Mouse (Mus musculus) heart, adult 8-10 months (tissue): ENCODE results near the gene Fbxo47. TPM values are rescaled to one million over a fixed set of nuclear protein-coding genes. Genes with fewer than 3 reads are reported as not detected.
"Not testable (repeated sequence)": the region's sequence is repeated elsewhere in the genome, so short reads cannot be mapped to it uniquely, and the experiment has no call there.

ENCODE experiments used
- DNase-seq: peaks from one replicate; pipeline ENCODE4 v3.0.0; 2022; ENCODE audit warnings: low spot score
- total RNA-seq, 4 experiments: library from RNA; stranded (reverse); gene quantifications; 2 replicates each; pipeline ENCODE4 v1.2.4; 2022

Gene Fbxo47
- total RNA-seq, 4 experiments from 2014 or later = 0.28 to 0.56 (median 0.31) TPM

- DNase-seq = no peak
These were observed 3.6 kb downstream of the Fbxo47 start for GRCm38 (mm10) chr11:97880362-97880761.

GRCm38 (mm10) chr11:97877341-97877740, 6.6 kb downstream of the Fbxo47 start:
- DNase-seq = no peak

GRCm38 (mm10) chr11:97874396-97874795, 9.6 kb downstream of the Fbxo47 start:
- no peak for DNase-seq

GRCm38 (mm10) chr11:97872378-97872777, 11.6 kb downstream of the Fbxo47 start:
- not testable (repeated sequence) for DNase-seq

- DNase-seq = no peak
These were observed 16.4 kb downstream of the Fbxo47 start for GRCm38 (mm10) chr11:97867591-97867990.

- DNase-seq = no peak
These were observed 17.7 kb downstream of the Fbxo47 start for GRCm38 (mm10) chr11:97866091-97866888.

GRCm38 (mm10) chr11:97865421-97865820, 18.5 kb downstream of the Fbxo47 start:
- DNase-seq = no peak

GRCm38 (mm10) chr11:97862148-97862547, 21.8 kb downstream of the Fbxo47 start:
- DNase-seq = no peak

- no peak for DNase-seq
These were observed 28.5 kb downstream of the Fbxo47 start for GRCm38 (mm10) chr11:97855473-97855872.

- no peak for DNase-seq
These were observed 32.4 kb downstream of the Fbxo47 start for GRCm38 (mm10) chr11:97851601-97852000.

- DNase-seq = no peak
These were observed 33.6 kb downstream of the Fbxo47 start for GRCm38 (mm10) chr11:97850367-97850766.

- DNase-seq = no peak
These were observed 42.0 kb downstream of the Fbxo47 start for GRCm38 (mm10) chr11:97842001-97842400.

- DNase-seq = peak; percentile 85
These were observed 42.8 kb downstream of the Fbxo47 start for GRCm38 (mm10) chr11:97840991-97841661.

GRCm38 (mm10) chr11:97840539-97840954, 43.4 kb downstream of the Fbxo47 start, which contains the start of gene B230217C12Rik:
Gene B230217C12Rik (plus strand): TSS chr11:97840780.
- no peak for DNase-seq

GRCm38 (mm10) chr11:97840135-97840490, 43.8 kb downstream of the Fbxo47 start:
- no peak for DNase-seq

GRCm38 (mm10) chr11:97839441-97840134, 44.4 kb downstream of the Fbxo47 start:
- DNase-seq = no peak

GRCm38 (mm10) chr11:97838779-97839440, 45.0 kb downstream of the Fbxo47 start:
- DNase-seq = no peak

- DNase-seq = no peak
These were observed 46.3 kb downstream of the Fbxo47 start for GRCm38 (mm10) chr11:97837641-97838149.

GRCm38 (mm10) chr11:97837051-97837450, 46.9 kb downstream of the Fbxo47 start:
- DNase-seq = not testable (repeated sequence)

- no peak for DNase-seq
These were observed 47.4 kb downstream of the Fbxo47 start for GRCm38 (mm10) chr11:97836541-97836940.

- no peak for DNase-seq
These were observed 50.6 kb downstream of the Fbxo47 start for GRCm38 (mm10) chr11:97833352-97833751.

- DNase-seq = no peak
These were observed 52.0 kb downstream of the Fbxo47 start for GRCm38 (mm10) chr11:97832001-97832400.
